Mouse (Mus musculus): ENCODE results near the gene Tagap1. TPM values are rescaled to one million over a fixed set of nuclear protein-coding genes. Genes with fewer than 3 reads are reported as not detected.
"Not testable (repeated sequence)": the region's sequence is repeated elsewhere in the genome, so short reads cannot be mapped to it uniquely, and the experiment has no call there.

Tagap1 gene
- polyA plus RNA-seq, 1 experiment from 2014 or later, result 52.2 TPM

- 69% methylated on average over 5 of the region's 6 CpGs for WGBS
- H3K27me3 ChIP-seq; H3K4me1 ChIP-seq (replicated peaks); H3K9ac ChIP-seq (replicated peaks); H3K9me3 ChIP-seq; H3K36me3 ChIP-seq; ATAC-seq; H3K27ac ChIP-seq: not testable (repeated sequence)
- H3K4me3 ChIP-seq (replicated peaks), result peak overlapping the region; percentile 51
- H3K4me2 ChIP-seq (replicated peaks), result peak overlapping the region; percentile 55
Observed at GRCm38 (mm10) chr17:6959543-6960259, 1.3 kb downstream of the Tagap1 start.

- not testable (repeated sequence) for H3K4me3 ChIP-seq (replicated peaks); H3K27me3 ChIP-seq; H3K9me3 ChIP-seq; H3K9ac ChIP-seq (replicated peaks); ATAC-seq; H3K4me2 ChIP-seq (replicated peaks); H3K27ac ChIP-seq; H3K4me1 ChIP-seq (replicated peaks); H3K36me3 ChIP-seq
- 92% methylated on average over 7 of the region's 8 CpGs for WGBS
Observed at GRCm38 (mm10) chr17:6958881-6959280, 2.1 kb downstream of the Tagap1 start.

- H3K4me2 ChIP-seq (replicated peaks), result peak overlapping the region; percentile 64
- not testable (repeated sequence) for H3K36me3 ChIP-seq; H3K27me3 ChIP-seq; H3K9me3 ChIP-seq; H3K4me1 ChIP-seq (replicated peaks)
- ATAC-seq, result peak; percentile 22; the same call in 1 of the 2 replicates
- WGBS, result 17% methylated on average over 9 of the region's 9 CpGs
- peak overlapping the region; percentile 67 for H3K9ac ChIP-seq (replicated peaks)
- peak overlapping the region; percentile 83 for H3K27ac ChIP-seq
- H3K4me3 ChIP-seq (replicated peaks), result peak overlapping the region; percentile 54
Observed at GRCm38 (mm10) chr17:6948769-6949228, 12.2 kb downstream of the Tagap1 start.

GRCm38 (mm10) chr17:6947984-6948768 lies 12.8 kb downstream of the Tagap1 start, which contains the start of gene Rsph3b:
Gene Rsph3b, minus strand, starts transcription at chr17:6948682.
- Histone ChIP-seq H3K27ac (peak within 1 kb of the TSS; percentile 83), H3K9ac (replicated peaks) (peak within 1 kb of the TSS; percentile 67), H3K4me3 (replicated peaks) (peak within 1 kb of the TSS; percentile 54), H3K4me2 (replicated peaks) (peak within 1 kb of the TSS; percentile 64)
- H3K36me3 ChIP-seq; H3K9me3 ChIP-seq; H3K27me3 ChIP-seq; H3K4me1 ChIP-seq (replicated peaks): not testable (repeated sequence)
- peak; percentile 98 for ATAC-seq
- under 1% methylated on average over 73 of the region's 73 CpGs for WGBS

GRCm38 (mm10) chr17:6947637-6947983 lies 13.3 kb downstream of the Tagap1 start:
- Histone ChIP-seq H3K4me3 (replicated peaks) (peak overlapping the region; percentile 54), H3K4me2 (replicated peaks) (peak overlapping the region; percentile 64), H3K9ac (replicated peaks) (peak overlapping the region; percentile 67; the same call in 1 of the 2 replicates), H3K27ac (0 out of 2 replicates have a peak overlapping the region, but pooled peaks have one; percentile 83)
- not testable (repeated sequence) for H3K36me3 ChIP-seq; ATAC-seq; H3K9me3 ChIP-seq; H3K4me1 ChIP-seq (replicated peaks); H3K27me3 ChIP-seq
- no CpG with 5 or more reads among the region's 8 CpGs for WGBS

GRCm38 (mm10) chr17:6942560-6942959 lies 18.4 kb downstream of the Tagap1 start:
- H3K4me3 ChIP-seq (replicated peaks); H3K4me2 ChIP-seq (replicated peaks); H3K9me3 ChIP-seq; H3K9ac ChIP-seq (replicated peaks); H3K4me1 ChIP-seq (replicated peaks); H3K27me3 ChIP-seq; ATAC-seq; H3K27ac ChIP-seq; H3K36me3 ChIP-seq: not testable (repeated sequence)
- WGBS, result no CpG with 5 or more reads among the region's 4 CpGs

- 89% methylated on average over 7 of the region's 7 CpGs for WGBS
- ATAC-seq, H3K27ac ChIP-seq: not testable (repeated sequence)
Observed at GRCm38 (mm10) chr17:6931625-6932024, 29.3 kb downstream of the Tagap1 start.

GRCm38 (mm10) chr17:6920351-6920894 lies 40.5 kb downstream of the Tagap1 start:
- H3K9ac ChIP-seq (replicated peaks); H3K36me3 ChIP-seq; H3K9me3 ChIP-seq; H3K4me1 ChIP-seq (replicated peaks); H3K27ac ChIP-seq; H3K4me3 ChIP-seq (replicated peaks); H3K27me3 ChIP-seq; H3K4me2 ChIP-seq (replicated peaks); ATAC-seq: not testable (repeated sequence)
- 88% methylated on average over 7 of the region's 7 CpGs for WGBS

More at GRCm38 (mm10) chr17:6931625-6932024, 29.3 kb downstream of the Tagap1 start:
- not testable (repeated sequence) for H3K4me3 ChIP-seq (replicated peaks); H3K9me3 ChIP-seq; H3K36me3 ChIP-seq; H3K4me2 ChIP-seq (replicated peaks); H3K4me1 ChIP-seq (replicated peaks); H3K9ac ChIP-seq (replicated peaks); H3K27me3 ChIP-seq

GRCm38 (mm10) chr17:6919388-6919787 lies 41.6 kb downstream of the Tagap1 start:
- WGBS, result 92% methylated on average over 3 of the region's 3 CpGs
- H3K4me2 ChIP-seq (replicated peaks); H3K4me3 ChIP-seq (replicated peaks); H3K9ac ChIP-seq (replicated peaks); H3K9me3 ChIP-seq; H3K4me1 ChIP-seq (replicated peaks); ATAC-seq; H3K27me3 ChIP-seq; H3K36me3 ChIP-seq; H3K27ac ChIP-seq: not testable (repeated sequence)

- WGBS, result 94% methylated on average over 2 of the region's 4 CpGs
- not testable (repeated sequence) for H3K9ac ChIP-seq (replicated peaks); H3K36me3 ChIP-seq; H3K4me3 ChIP-seq (replicated peaks); H3K4me1 ChIP-seq (replicated peaks); H3K27me3 ChIP-seq; H3K9me3 ChIP-seq; ATAC-seq; H3K27ac ChIP-seq; H3K4me2 ChIP-seq (replicated peaks)
Observed at GRCm38 (mm10) chr17:6915282-6915681, 45.7 kb downstream of the Tagap1 start.

- not testable (repeated sequence) for H3K4me2 ChIP-seq (replicated peaks); H3K9ac ChIP-seq (replicated peaks); H3K27ac ChIP-seq; H3K4me1 ChIP-seq (replicated peaks); H3K9me3 ChIP-seq; H3K36me3 ChIP-seq; H3K4me3 ChIP-seq (replicated peaks); H3K27me3 ChIP-seq; ATAC-seq
- WGBS, result 98% methylated on average over 2 of the region's 6 CpGs
Observed at GRCm38 (mm10) chr17:6914066-6914465, 46.9 kb downstream of the Tagap1 start.
